Mouse (Mus musculus): Measurements from ENCODE around the gene Dzip3.

DNA sequence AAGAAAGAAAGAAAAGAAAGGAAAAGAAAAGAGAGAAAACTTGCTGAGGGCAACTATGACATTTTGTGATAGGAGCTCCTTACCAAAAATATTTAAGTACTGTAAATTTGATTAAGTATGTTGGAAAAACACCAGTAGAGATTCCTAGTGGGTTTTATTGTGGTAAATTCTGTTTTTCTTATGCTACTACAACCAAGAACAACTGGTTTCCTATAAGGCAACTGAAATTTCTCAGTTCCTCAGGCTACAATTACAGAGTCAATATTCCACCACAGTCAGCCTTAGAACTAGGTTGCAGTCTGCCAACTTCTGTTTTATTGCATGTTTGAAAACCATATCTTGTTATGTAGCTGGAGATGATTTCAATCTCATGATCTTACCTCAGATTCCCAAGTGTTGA lies 4.3 kb downstream of the Dzip3 start:
- TF ChIP-seq EP300 (IDR thresholded peaks at IDR 0.05; ENCODE audit: insufficient read depth, low read depth, low read length) = no peak
- TF ChIP-seq CTCF (IDR thresholded peaks at IDR 0.05) = no peak
- TF ChIP-seq POLR2A (IDR thresholded peaks at IDR 0.05; ENCODE audit: insufficient read depth, low read depth, low read length) = no peak

All from heart, adult 2 months (tissue).